Mouse (Mus musculus) heart, postnatal 0 days (tissue): ENCODE data around the gene Prg2.

ENCODE experiments used
- CTCF ChIP-seq: IDR thresholded peaks from 2 replicates; pipeline ENCODE4 v1.5.1; 2016; ENCODE audit warnings: antibody characterized with exemption, control low read depth, low read depth
- EP300 ChIP-seq: IDR thresholded peaks from 2 replicates; pipeline ENCODE4 v1.6.1; 2016; ENCODE audit warnings: antibody characterized with exemption, low read depth

DNA sequence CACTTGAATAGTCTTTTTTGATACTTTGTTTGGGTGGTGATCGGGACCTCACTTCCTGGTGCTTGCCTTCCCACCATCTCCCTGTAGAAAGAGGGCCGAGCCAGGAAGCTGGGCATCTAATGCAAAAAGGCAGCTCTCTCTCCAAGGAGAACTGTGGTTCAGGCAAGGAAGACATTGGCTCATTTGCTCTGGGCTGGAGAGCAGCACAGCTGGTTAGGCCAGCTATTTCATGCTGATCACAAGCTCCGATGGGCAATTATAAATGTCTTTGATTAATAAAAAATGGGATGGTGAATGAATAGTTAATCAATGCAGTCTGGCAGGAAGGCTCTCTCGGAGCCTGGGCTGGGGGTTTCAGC is 45.6 kb upstream of the Prg2 start:
- no peak for TF ChIP-seq CTCF
- TF ChIP-seq EP300: no peak
